Mouse (Mus musculus) stomach, embryonic 14.5 days (tissue): ENCODE data around the gene Pknox2. TPM values are rescaled to one million over a fixed set of nuclear protein-coding genes. Genes with fewer than 3 reads are reported as not detected.

ENCODE experiments used
- ATAC-seq: fragments of 200-750 bp; cut with Nextera tagmentation; 2 replicates; pipeline ENCODE4 v1.8.0; 2017; ENCODE audit warnings: low read depth, moderate TSS enrichment; ENCODE audit not compliant: insufficient number of reproducible peaks, insufficient read depth, low FRiP score
- H3K27ac ChIP-seq: fragments of 300-500 bp; sonication (generic); 2 replicates; pipeline ENCODE4 v1.5.1; 2014; ENCODE audit warnings: mild to moderate bottlenecking, low read length, moderate library complexity, mixed read lengths
- H3K27me3 ChIP-seq: fragments of 300-500 bp; sonication (generic); 2 replicates; pipeline ENCODE4 v1.6.1; 2014; ENCODE audit warnings: low read length, control low read depth, mixed read lengths; ENCODE audit not compliant: control insufficient read depth, insufficient read depth
- H3K36me3 ChIP-seq: fragments of 300-500 bp; sonication (generic); 2 replicates; pipeline ENCODE4 v1.6.1; 2014; ENCODE audit warnings: mild to moderate bottlenecking, control low read depth, low read length, moderate library complexity, mixed read lengths; ENCODE audit not compliant: control insufficient read depth, insufficient read depth
- H3K4me1 ChIP-seq: fragments of 300-500 bp; sonication (generic); 2 replicates; pipeline ENCODE4 v1.6.1; 2014; ENCODE audit warnings: low read length, control low read depth, mixed read lengths; ENCODE audit not compliant: control insufficient read depth, insufficient read depth
- H3K4me2 ChIP-seq: fragments of 300-500 bp; sonication (generic); replicated peaks from 2 replicates; pipeline ENCODE4 v1.6.1; 2014; ENCODE audit warnings: low read depth, low read length, control low read depth
- H3K4me3 ChIP-seq: fragments of 300-500 bp; sonication (generic); 2 replicates; pipeline ENCODE4 v1.5.1; 2014; ENCODE audit warnings: low read depth, low read length, control low read depth
- H3K9ac ChIP-seq: fragments of 300-500 bp; sonication (generic); replicated peaks from 2 replicates; pipeline ENCODE4 v1.6.1; 2014; ENCODE audit warnings: low read depth, mild to moderate bottlenecking, control low read depth, low read length, moderate library complexity, mixed read lengths
- H3K9me3 ChIP-seq: fragments of 300-500 bp; sonication (generic); 2 replicates; pipeline ENCODE4 v1.6.1; 2016; ENCODE audit warnings: low read depth, low read length, control low read depth; ENCODE audit not compliant: control insufficient read depth
- WGBS: fragments of 180-500 bp; shearing (Covaris S2); extraction: QIAGEN DNeasy Blood & Tissue Kit; methylation state at CpG from one replicate; pipeline ENCODE4 v1.1.7; 2014; 5-methylcytosine and 5-hydroxymethylcytosine counted together
- polyA plus RNA-seq: library from polyadenylated mRNA; unstranded; fragments of >200 nt; fragmentation: Nextera tagmentation; extraction: Ambion mirVana; gene quantifications from 2 replicates; pipeline ENCODE4 v1.2.1, GENCODE M21; 2014

Gene Pknox2
- polyA plus RNA-seq, 1 experiment from 2014 or later: 7.5 TPM

- no peaks in the 10 kb centered on the region for H3K9me3 ChIP-seq
- H3K27ac ChIP-seq: no peak overlapping the region
- no peaks in the 10 kb centered on the region for H3K27me3 ChIP-seq
- no peak overlapping the region for H3K9ac ChIP-seq
- no peaks in the 10 kb centered on the region for H3K4me1 ChIP-seq
- H3K4me2 ChIP-seq: no peak overlapping the region
- 46% methylated on average over 1 of the region's 1 CpGs for WGBS
- no peak for ATAC-seq
- no peaks in the 10 kb centered on the region for H3K36me3 ChIP-seq
- no peak overlapping the region for H3K4me3 ChIP-seq
Measured at GRCm38 (mm10) chr9:36870263-36870662, 276.9 kb downstream of the Pknox2 start.

GRCm38 (mm10) chr9:36868662-36869061, 278.5 kb downstream of the Pknox2 start:
- Histone ChIP-seq H3K36me3 (no peaks in the 10 kb centered on the region), H3K9me3 (no peaks in the 10 kb centered on the region), H3K27ac (no peak overlapping the region), H3K4me2 (no peak overlapping the region), H3K27me3 (no peaks in the 10 kb centered on the region), H3K4me1 (no peaks in the 10 kb centered on the region), H3K9ac (no peak overlapping the region), H3K4me3 (no peak overlapping the region)
- no peak for ATAC-seq
- 88% methylated on average over 6 of the region's 6 CpGs for WGBS

- Histone ChIP-seq H3K27ac (no peak overlapping the region), H3K36me3 (no peaks in the 10 kb centered on the region), H3K9ac (no peak overlapping the region), H3K9me3 (no peaks in the 10 kb centered on the region), H3K4me3 (no peak overlapping the region), H3K4me1 (no peaks in the 10 kb centered on the region), H3K4me2 (no peak overlapping the region), H3K27me3 (no peaks in the 10 kb centered on the region)
- 57% methylated on average over 4 of the region's 4 CpGs for WGBS
- ATAC-seq: no peak
Measured at GRCm38 (mm10) chr9:36864862-36865813, 282.1 kb downstream of the Pknox2 start.

- no peak overlapping the region for H3K27ac ChIP-seq
- no peaks in the 10 kb centered on the region for H3K36me3 ChIP-seq
- H3K4me2 ChIP-seq: no peak overlapping the region
- no peak overlapping the region for H3K4me3 ChIP-seq
- no peaks in the 10 kb centered on the region for H3K4me1 ChIP-seq
- no peaks in the 10 kb centered on the region for H3K27me3 ChIP-seq
- 54% methylated on average over 3 of the region's 3 CpGs for WGBS
- H3K9me3 ChIP-seq: no peaks in the 10 kb centered on the region
- ATAC-seq: no peak
- no peak overlapping the region for H3K9ac ChIP-seq
Measured at GRCm38 (mm10) chr9:36863694-36864093, 283.5 kb downstream of the Pknox2 start.

- Histone ChIP-seq H3K4me3 (no peak overlapping the region), H3K4me1 (no peaks in the 10 kb centered on the region), H3K4me2 (no peak overlapping the region), H3K9me3 (no peaks in the 10 kb centered on the region), H3K36me3 (no peaks in the 10 kb centered on the region), H3K27me3 (no peaks in the 10 kb centered on the region), H3K9ac (no peak overlapping the region), H3K27ac (no peak overlapping the region)
- ATAC-seq: no peak
- 73% methylated on average over 2 of the region's 2 CpGs for WGBS
Measured at GRCm38 (mm10) chr9:36862576-36862975, 284.6 kb downstream of the Pknox2 start.

GRCm38 (mm10) chr9:36858677-36859076, 288.5 kb downstream of the Pknox2 start:
- no peak for ATAC-seq
- WGBS: 49% methylated on average over 4 of the region's 4 CpGs
- H3K36me3 ChIP-seq: no peaks in the 10 kb centered on the region

GRCm38 (mm10) chr9:36857476-36858117, 289.6 kb downstream of the Pknox2 start:
- no peak overlapping the region for H3K27ac ChIP-seq
- no peaks in the 10 kb centered on the region for H3K27me3 ChIP-seq
- H3K4me3 ChIP-seq: no peak overlapping the region
- no peak overlapping the region for H3K4me2 ChIP-seq
- H3K9ac ChIP-seq: no peak overlapping the region
- no peaks in the 10 kb centered on the region for H3K9me3 ChIP-seq
- ATAC-seq: no peak
- no peaks in the 10 kb centered on the region for H3K36me3 ChIP-seq
- no peaks in the 10 kb centered on the region for H3K4me1 ChIP-seq
- 45% methylated on average over 8 of the region's 8 CpGs for WGBS

More at GRCm38 (mm10) chr9:36858677-36859076, 288.5 kb downstream of the Pknox2 start:
- Histone ChIP-seq H3K4me1 (no peaks in the 10 kb centered on the region), H3K9ac (no peak overlapping the region), H3K9me3 (no peaks in the 10 kb centered on the region), H3K27me3 (no peaks in the 10 kb centered on the region), H3K27ac (no peak overlapping the region), H3K4me2 (no peak overlapping the region), H3K4me3 (no peak overlapping the region)

GRCm38 (mm10) chr9:36856351-36856750, 290.9 kb downstream of the Pknox2 start:
- no peak overlapping the region for H3K27ac ChIP-seq
- no peak overlapping the region for H3K4me2 ChIP-seq
- no peaks in the 10 kb centered on the region for H3K9me3 ChIP-seq
- H3K36me3 ChIP-seq: no peaks in the 10 kb centered on the region
- H3K4me1 ChIP-seq: no peaks in the 10 kb centered on the region
- H3K27me3 ChIP-seq: no peaks in the 10 kb centered on the region
- no peak for ATAC-seq
- no peak overlapping the region for H3K4me3 ChIP-seq
- WGBS: 53% methylated on average over 2 of the region's 2 CpGs
- H3K9ac ChIP-seq: no peak overlapping the region
